In the genomic region with DNA sequence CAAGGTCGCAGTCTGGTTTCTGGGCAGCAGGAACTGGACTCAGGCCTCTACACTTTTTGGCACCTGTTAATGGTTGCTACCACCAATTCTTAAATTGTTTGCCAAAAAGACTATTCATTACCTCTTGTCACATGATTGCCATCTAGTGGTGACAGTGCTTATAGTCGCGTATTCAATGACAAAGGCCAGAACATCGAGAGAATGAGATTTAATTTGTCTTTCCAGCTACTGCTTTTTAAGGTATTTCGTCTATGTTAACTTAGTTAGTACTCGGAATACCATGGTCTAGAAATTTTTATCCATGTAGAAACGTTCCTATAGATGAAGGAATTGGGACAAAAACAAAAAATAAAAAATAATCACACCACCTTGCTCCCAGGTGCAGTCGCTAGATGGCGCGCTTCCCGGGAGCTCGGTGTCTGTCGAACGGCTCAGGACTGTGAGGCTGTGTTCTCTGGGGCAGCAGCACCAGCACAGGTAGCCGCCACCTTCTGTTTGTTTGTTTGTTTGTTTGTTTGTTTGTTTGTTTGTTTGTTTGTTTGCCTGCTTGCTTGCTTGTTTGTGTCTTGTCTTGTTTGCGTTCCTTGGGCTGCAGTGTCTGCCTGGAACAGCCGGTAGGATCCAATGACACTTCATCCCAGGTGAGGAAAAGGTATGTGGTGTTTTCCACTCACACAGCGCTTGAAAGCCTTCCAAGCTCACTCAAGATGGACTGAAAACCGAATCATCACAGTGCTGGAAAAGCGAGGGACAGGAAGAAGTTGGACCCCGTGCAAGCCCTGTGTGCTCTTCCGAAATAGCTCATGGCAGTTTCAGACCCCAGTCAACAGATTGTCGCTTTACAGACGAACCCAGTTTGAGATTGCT, we compare ENCODE assay signal across 8 mouse cellular contexts.
DNase-seq lines count a peak whose midpoint lies in the region; ATAC-seq lines count a peak whose summit lies in the region.

No protein-coding gene starts in this region.

- DNase-seq in WW6 (ENCODE audit: low read depth, low spot score) = peak; percentile 24
- DNase-seq in cerebellum, postnatal 10 days = peak; percentile 89 to 93
- peak; percentile 57 to 90 for DNase-seq in frontal cortex, adult 2 months (ENCODE audit: extremely low spot score in 1 of 2, low spot score in 1 of 2)
- peak; percentile 47 to 49 for DNase-seq in layer of hippocampus, postnatal 36 days
- DNase-seq in lung, postnatal 14 days = peak; percentile 61
- DNase-seq in retina, postnatal 7 days (ENCODE audit: low read depth, low spot score) = peak; percentile 75
- DNase-seq in urinary bladder, postnatal 36 days (ENCODE audit: low spot score in 2 of 2) = peak; percentile 31 to 40

- H3K27ac ChIP-seq in hindbrain, embryonic 16.5 days (ENCODE audit: low read depth, low read length) = no peak overlapping the region

- peak overlapping the region; percentile 31 for H3K4me3 ChIP-seq in hindbrain, embryonic 16.5 days (ENCODE audit: low read length)

- no peaks in the 10 kb centered on the region for H3K9me3 ChIP-seq in hindbrain, embryonic 16.5 days (ENCODE audit: control insufficient read depth, low read length)

- H3K36me3 ChIP-seq in hindbrain, embryonic 16.5 days (ENCODE audit: control insufficient read depth, insufficient read depth, low read length) = no peaks in the 10 kb centered on the region

- 21% methylated on average over 24 of the region's 24 CpGs for WGBS in hindbrain, embryonic 16.5 days

- peak; percentile 82 for ATAC-seq in hindbrain, embryonic 16.5 days

- H3K4me2 ChIP-seq in hindbrain, embryonic 16.5 days (ENCODE audit: low read length) = peak overlapping the region; percentile 50

- no peaks in the 10 kb centered on the region for H3K27me3 ChIP-seq in hindbrain, embryonic 16.5 days (replicated peaks; ENCODE audit: control insufficient read depth, insufficient read depth, low read length)

- peaks cover 12% of the 10 kb centered on the region for H3K4me1 ChIP-seq in hindbrain, embryonic 16.5 days (ENCODE audit: control insufficient read depth, insufficient read depth, low read depth, low read length)

- H3K9ac ChIP-seq in hindbrain, embryonic 16.5 days (ENCODE audit: low read depth, low read length) = peak overlapping the region; percentile 48

Comparison
In these comparisons a context has a peak if more than half of its experiments do, and no peak if none do; other contexts are left out.
1. DNase-seq: peak in every context shown above with its lines; median percentile 91 in cerebellum, postnatal 10 days; 75 in retina, postnatal 7 days; 74 in frontal cortex, adult 2 months; 61 in lung, postnatal 14 days; 48 in layer of hippocampus, postnatal 36 days; 36 in urinary bladder, postnatal 36 days; 24 in WW6.